Mouse (Mus musculus): ENCODE data around the gene Zfyve27.

DNA sequence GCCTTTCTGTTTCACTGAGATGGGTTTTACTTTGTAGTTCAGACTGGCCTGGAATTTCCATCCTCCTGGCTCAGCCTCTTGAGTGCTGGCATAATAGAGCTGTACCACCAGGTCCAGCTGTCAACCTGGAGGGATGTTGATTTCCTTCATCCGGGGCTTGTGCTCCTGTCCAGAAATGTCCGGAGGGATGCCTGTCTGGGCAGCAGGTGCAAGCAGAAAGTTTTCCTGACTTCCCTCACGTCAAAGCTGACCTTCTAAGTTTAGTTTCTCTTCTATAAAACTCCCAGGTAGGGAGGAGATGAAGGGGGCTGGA is 33.5 kb upstream of the Zfyve27 start:
- no peak for TF ChIP-seq CTCF (IDR thresholded peaks at IDR 0.05; ENCODE audit: extremely low read depth, insufficient read length, insufficient replicate concordance, low read depth, low read length)
- no peak for TF ChIP-seq POLR2A (IDR thresholded peaks at IDR 0.05; ENCODE audit: low read depth, low read length)
